Mouse (Mus musculus) granulocyte monocyte progenitor cell, adult 5-6 weeks (primary cell): ENCODE measurements around the gene Ppp3r1. TPM values are rescaled to one million over a fixed set of nuclear protein-coding genes. Genes with fewer than 3 reads are reported as not detected.

Experiments used
- ATAC-seq: replicated peaks from 2 replicates; pipeline ENCODE4 v1.8.0; 2016; ENCODE audit warnings: mild to moderate bottlenecking, moderate TSS enrichment, inconsistent platforms; ENCODE audit not compliant: poor library complexity, severe bottlenecking
- total RNA-seq, 2 experiments: library from RNA; stranded (forward) in 1 of 2; stranded (reverse) in 1 of 2; fragments of 200-712, 200-1000 nt in 1 of 2; fragments of >200 nt in 1 of 2; fragmentation: Nextera tagmentation in 1 of 2; gene quantifications; 2 replicates each; pipeline ENCODE4 v1.2.3; 2014 to 2017

Gene Ppp3r1
- 56.4 and 59.6 TPM in 2 replicates for total RNA-seq (2014; fragmentation: Nextera tagmentation)
- 61.9 and 70.4 TPM in 2 replicates for total RNA-seq (2017)

DNA sequence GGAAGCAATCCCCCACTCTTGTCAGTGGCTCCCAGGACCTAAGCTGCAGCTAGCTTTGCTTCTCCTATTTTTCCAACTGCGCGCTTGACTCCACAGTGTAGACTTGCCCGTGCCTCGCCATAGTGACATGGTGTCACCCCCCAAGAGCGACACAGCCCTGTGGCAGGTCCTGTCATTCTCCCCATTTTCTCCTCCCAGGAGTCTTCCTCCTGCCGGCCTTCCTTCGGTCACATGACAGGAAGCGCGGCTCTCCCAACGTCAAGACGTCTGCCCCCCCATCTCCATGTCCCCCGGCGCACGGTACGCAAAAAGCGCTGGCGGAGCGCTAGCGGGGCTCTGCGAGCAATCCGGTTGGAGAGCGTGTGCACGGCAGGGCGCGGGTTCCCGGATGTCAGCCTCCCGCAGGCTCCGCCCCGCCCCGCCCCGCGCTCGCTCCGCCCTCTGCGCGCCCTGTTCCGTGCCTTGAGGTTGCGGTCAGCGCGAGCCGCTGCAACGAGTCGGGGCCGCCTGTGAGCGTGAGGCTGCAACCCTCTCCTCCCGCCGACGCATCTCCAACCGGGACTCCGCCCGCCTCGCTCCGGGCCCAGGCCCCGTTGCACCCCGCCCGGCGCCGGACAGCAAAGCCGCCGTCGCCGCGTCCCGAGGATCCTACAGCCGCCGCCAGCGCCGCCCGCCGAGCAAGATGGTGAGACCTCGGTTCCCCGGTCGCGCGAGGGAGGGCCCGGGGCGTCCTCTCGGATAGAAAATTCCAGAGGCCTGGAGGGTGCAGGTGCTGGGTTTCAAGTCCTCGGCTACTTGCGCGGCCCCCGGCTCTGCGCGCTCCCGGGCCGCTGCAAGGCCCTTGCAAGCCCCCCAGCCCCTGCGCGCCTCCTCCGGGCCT is at the start of gene Ppp3r1:
Gene Ppp3r1 (plus strand): TSS at position 406 of the 880 bp plus-strand sequence.
- ATAC-seq: peak; percentile 91

DNA sequence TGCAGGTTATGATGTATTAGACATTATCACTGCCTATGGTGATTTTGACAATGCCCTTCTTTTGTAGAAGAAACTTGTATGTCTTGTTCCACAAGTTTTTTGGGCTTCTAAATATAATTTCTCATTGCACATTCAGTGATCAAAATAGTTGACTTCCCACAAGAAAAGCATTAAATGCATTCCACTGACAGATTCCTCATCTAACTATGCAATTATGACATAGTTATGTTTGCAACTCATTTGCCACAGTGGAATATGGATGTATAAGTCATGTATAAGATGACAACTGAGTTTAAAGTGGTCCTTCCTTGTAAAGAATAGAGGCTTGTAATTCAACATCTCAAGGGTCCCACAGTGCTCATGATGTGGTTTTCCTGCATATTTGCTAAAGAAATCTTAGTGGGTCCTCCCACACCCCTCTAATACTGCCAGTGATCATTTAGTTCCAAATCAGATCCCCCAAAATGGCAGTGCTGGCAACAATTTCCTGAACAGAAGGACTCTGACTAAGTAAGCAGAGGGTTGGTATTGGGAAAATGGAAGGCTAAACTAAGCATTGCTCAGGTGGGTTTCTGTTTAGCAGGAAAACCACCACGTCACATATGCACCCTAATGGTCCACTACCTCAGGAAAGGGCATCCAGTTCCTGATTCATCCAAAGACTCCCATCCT is 46.5 kb upstream of the Ppp3r1 start:
- no peak for ATAC-seq

DNA sequence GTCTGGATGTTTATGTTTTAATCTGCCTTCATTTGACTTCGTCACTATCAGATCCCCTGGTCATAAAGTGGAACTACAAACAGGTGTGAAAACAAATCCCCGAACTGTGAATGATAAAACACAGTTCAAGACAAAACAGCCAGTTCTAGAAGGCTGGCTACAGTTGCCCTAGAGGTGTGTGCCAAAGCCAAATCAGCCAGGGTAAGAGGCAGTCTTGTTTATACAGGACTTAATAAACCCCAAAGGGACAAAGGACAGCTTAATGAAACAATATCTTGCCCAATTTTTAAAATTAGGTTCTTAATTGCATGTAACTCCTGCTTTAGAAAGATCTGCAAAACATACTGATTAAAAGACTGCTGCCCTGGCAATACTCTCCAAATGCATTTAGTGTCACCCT is 32.6 kb upstream of the Ppp3r1 start:
- ATAC-seq: no peak

DNA sequence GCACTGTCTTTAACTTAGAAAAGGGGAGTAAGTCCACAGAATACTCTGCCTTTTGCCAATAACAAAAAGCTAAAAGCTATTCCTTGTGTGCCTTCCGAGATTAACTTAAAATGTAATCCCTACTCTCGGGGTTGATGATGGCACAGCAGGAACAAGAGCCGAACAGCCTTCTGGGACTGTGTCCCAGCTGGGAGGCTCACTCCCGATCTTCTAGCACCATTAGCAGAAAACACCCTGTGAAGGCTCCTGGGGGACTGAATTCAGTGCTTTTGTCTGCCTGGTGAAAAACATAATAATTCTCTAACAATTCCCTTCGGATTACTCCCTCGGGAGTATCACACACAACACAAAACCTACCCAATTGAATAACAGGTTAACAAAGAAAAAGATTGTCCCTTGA is 23.4 kb upstream of the Ppp3r1 start:
- no peak for ATAC-seq

DNA sequence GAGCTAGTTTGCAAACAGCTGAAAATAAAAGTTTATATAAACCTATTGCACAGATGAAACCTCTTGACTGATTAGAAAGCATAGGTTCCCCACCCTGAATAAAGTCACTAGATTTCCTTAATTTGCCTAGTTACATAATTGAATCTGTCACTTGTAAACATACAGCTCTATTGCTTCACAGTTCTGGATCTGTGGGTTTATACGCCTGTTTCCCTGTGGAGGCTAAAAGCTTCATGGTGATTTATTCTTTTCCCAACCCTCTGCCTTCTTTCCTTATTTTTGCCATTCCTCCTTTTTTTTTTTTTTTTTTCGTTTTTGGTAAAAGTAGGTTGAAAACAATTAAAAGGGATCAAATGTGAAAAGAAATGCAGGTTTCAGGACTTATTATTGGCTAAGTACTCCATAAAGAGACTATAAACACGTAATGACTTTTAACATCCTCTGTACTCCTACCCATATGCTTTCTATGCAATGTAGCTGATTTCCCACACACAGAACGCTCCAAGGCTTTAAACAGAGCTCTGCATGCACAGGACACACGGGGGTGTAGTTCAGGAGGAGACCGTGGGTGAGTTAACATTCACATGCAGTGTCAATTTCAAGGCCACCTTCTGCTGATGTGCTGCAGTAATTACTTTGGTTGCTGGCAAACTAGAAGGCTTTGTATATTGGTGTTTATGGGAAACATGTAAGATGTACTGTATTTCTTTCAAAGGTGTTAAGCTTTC is 20.6 kb upstream of the Ppp3r1 start:
- no peak for ATAC-seq

DNA sequence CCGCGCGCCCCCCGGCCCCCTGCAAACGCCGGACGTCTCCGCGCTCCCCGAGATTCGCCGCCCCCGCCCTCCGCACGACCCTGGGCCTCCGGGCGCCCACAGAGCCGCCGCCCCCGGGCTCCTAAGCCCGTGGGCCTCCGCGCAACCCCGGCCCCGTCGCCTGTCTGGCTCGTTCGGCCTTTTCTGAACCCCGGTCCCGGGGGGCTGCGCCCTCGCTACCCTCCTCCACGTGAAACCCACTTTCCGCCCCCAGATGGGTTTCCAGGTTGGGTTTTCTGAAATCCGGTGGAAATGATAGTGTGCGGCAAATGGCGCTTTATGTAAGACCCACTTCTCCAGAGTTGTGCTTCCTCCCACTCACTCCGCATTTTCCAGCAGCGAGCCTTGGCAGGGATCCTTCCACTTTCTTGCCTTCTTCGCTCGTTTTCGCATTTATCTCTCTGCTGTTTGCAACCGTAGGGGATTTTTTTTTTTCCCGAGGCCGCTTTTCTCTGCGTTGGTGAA is 727 bp downstream of the Ppp3r1 start:
- no peak for ATAC-seq

DNA sequence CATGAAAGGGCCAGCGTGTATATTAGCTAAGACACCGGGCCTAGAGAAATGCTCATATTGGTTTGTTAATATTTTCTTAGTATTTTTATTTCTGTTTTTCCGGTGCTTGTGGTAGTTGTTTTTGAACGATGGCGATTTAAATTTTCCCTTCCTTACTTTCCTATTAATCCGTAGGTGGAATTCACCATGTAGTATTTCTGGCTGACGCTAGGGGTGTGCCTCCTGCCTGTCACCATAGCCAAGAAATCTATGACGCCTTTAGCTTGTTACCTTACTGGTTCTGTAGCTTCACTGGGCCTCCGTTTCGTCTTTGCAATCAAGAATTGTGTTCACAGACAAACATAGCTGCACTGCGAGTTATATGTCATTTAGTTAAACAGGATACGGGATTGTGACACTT is 1.2 kb downstream of the Ppp3r1 start:
- peak; percentile 57 for ATAC-seq

DNA sequence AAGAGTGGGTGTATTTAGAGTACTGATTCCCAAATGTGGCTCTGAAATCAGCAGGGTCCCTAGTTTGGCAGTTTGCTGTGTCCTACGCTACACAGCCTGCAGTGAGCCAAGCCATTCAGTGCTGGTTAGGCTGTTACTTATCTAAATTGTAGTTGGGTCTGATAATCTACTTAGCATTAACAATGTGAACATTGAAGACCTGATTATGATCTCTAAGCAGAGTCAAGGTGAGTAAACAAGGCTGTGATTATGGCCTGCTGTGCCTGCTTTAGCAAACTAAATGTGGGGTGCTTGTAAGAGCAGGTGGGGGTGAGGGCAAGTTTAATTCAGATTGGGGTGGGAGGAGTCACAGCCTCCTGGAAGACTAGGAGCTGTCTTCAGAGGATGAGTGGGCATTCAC is 4.9 kb downstream of the Ppp3r1 start:
- ATAC-seq: no peak

DNA sequence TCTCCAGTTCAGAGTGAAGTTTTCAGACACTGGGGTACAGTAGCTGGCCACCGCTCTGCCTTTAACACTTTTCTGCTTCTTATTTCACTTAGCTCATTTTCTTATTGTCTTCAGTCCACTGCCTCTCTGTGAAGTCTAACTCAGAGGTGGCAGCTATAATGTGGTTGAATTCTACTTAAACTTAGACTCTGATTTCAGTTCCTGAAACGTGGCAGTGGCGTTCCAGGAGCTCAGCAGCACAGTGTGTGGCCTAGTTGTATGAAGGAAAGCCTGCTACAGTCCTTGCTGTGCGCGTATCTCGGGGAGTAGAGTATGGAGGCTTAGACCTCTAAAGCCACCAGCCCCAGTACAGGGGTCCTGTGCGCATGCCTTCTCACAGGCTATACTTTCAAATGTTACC is 7.6 kb downstream of the Ppp3r1 start:
- peak; percentile 69 for ATAC-seq

DNA sequence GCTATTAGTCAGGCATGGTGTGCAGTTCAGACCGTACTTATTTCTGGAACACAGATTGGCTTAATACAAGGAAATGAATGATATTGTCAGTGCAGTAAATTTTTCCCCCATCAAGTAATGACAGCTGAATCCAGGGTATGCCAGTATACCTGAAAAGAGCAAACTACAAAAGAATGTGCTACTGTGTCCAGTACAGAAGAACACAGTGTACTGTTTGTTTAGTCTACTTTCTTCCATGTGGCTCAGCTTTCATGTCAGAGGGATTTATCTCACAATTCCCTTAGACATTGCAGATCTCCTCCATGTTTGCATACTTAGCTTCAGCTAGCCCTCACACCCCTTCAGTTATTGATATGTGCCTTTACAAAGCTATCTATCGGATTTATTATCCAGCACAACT is 10.2 kb downstream of the Ppp3r1 start:
- no peak for ATAC-seq

DNA sequence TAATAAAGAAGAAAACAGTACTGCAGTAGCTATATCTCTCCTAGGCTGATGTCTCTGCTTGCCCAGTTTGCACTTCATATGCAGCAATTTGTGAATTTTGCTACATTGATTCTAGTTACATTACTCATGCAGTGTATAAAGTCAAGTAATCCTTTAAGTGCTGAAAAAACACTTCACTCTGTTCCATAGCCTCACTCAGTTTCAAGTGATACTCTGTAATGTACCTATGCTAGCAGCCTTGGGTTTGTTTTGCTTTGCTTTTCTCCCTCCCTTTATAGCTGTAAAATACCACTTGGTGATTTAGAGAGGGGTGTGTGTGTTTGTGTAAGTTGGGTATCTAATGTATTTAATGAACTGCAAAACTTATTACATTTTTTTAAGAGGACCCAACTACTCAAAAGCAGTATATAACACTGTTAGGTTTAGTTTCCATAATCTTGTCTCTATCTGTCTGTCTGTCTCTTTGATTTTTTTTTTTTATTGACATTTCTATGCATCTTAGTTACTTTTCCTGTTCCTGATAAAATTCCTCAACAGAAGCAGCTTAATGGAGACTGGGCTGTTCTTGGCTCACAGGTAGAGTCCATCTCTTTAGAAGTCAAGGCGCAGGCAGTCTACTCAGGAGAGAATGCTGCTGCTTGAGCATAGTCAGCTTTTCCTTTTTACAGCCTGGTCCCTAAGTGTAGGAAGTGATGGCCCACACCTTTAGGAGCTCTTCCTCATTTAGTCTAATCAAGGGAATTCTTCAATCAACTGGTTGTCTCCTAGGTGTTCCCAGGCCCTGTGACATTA is 12.1 kb downstream of the Ppp3r1 start:
- ATAC-seq: no peak

DNA sequence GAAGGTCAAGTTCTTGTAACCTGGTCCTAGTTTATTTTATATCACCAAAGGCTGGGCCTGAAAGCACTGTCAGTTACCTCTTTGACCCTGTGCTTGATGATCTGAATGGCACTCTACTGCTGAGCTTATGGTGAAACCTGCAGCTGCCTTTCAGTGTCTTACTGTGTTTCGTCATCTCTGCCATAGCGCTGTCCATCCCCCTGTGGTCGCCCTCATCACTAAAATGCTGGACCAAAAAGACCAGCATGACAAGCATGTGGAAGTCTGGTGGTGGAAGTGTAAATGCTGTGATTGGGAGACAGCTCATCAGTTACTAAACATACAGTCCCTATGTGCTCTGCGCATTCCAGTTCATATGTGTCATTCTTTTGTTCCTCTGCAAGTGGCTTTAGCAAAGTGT is 13.2 kb downstream of the Ppp3r1 start:
- peak; percentile 61 for ATAC-seq

DNA sequence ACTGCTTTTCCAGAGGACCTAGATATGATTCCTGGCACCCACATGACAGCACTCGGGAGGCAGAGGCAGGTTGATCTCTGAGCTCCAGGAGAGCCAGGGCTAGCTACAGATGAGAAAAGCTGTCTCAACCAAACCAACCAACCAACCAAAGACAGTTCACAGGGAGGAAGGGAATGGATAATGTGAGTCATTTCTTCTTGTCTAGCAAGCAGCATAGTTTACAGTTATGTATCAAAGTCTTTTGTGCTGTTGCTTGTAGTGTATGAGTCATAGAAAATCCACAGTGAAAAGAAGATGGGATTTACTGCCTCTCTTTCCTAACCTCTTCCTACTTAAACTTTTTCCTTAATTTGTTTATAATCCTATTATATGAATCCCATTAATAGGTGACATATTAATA is 17.6 kb downstream of the Ppp3r1 start:
- ATAC-seq: no peak

DNA sequence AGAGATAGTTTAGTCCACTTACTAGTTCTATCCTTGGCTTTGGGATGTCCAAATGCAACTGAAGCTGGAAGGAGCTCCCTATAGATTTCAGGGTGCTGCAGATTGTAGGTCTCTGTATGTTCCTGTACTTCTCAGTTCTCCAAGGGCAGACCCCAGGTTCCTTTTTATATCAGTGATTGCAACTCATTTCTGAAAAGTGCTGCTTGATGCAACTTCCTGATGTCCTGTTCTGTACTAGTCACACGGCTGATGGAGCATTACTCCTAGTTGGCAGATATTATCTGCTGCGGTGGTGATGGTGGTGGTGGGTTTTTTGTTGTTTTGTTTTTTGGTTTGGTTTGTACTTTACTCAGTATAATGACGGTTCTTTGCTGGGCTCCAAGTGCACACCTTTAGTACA is 21.7 kb downstream of the Ppp3r1 start:
- peak; percentile 91 for ATAC-seq

DNA sequence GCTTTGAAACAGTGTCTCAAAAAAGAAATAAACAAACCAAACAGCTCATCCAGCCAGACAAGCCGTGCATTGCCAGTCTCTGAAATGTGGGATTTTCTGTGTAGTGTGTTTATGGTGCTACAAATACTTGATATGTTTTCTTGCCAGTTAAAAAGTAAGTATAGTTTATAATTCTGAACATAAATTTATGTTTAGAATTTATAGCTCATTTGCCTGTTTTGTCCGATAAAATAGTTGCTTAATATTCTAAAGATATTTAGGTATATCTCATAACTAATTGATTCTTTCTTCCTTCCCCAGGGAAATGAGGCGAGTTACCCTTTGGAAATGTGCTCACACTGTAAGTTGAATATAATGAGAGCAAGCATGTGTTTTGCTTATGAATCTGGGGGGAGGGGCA is 22.7 kb downstream of the Ppp3r1 start, which contains the start of gene Wdr92:
Gene Wdr92 (plus strand): TSS at position 301 of the 400 bp plus-strand sequence.
- ATAC-seq: no peak

DNA sequence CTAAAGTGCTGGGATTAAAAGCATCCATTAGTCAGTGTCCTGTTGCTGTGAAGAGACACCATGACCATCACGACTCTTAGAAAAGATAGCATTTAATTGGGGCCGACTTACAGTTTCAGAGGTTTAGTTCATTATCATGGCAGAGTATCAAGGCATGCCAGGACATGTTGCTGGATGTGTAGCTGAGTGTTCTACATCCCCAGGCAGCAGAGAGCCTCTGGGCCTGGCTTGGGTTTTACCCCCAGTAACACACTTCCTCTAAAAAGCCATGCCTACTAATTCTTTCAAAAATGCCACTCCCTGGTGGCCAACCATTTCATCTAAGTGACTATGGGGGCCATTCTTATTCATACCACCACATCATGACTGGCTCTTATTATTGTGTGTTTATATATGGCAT is 24.1 kb downstream of the Ppp3r1 start:
- 0 out of 2 replicates have a peak, but pooled peaks have one; percentile 18 for ATAC-seq

DNA sequence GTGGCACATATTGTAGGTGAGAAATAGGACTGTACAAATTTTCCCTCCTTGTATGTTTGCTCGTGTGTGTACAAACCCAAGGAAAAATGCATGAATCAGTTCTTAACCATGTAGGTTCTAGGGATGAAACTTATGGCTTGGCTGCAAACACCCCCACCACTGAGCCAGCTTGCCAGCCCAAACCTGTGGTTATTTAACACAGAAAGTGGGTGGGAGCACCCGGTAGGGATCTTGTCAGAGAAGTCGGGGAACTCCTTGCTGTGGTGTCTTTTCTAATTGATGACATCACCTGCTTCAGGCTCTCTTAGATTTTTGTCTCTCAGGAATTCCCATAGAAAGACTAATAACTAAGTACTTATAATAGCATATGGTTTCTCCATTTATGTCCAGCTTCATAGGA is 28.6 kb downstream of the Ppp3r1 start:
- ATAC-seq: no peak

DNA sequence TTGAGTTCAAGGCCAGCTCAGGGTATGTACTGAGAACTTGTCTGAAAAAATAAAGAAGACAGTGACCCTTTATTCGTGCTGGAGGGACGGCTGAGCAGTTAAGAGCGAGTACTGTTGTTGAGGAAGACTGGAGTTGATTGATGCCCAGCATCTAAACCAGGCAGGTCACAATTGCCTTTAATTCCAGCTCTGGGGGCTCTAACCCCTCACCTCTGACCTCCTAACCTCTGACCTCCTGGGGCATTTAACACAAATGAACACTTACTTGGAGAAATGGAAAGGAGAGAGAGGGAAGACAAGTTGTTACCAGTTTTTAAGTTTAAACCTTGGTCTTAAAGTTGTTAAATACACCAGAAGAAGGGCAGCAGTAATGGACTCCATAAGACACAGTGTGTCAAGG is 29.7 kb downstream of the Ppp3r1 start:
- ATAC-seq: no peak

DNA sequence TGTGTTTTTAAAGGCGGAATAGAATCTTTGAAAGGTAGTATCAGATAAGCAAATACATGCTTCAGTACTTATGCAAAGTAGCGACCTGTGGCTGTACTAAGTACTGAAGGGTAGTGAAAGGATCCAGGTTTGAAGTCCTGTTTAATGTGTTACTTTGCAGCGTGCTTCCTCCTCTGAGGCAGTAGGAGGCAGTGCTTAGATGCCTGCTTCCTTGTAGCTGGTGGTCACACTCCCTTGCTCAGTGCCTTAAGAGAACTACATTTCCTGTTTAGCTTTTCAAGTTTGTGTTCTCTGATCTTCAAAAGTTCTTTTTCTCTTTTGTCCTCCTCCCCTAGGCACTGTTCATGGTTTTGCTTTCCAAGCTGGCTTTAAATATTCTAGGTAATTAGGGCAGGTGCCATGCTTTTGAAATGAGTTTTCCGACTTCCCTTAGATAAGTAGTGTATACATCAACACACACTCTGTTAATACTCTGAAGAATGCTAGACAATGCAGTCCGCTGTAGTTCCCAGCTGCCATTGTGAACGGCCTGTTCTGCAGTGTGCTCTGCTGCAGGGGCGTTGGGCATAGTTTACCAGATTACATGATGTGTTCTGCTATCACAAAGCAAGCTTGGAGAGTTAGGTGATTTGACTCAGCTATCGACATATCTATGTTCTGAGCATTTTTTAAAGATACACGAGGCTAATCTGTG is 33.2 kb downstream of the Ppp3r1 start:
- peak; percentile 68 for ATAC-seq
